16 mouse cellular contexts compared by ENCODE assay signal in the genomic region with DNA sequence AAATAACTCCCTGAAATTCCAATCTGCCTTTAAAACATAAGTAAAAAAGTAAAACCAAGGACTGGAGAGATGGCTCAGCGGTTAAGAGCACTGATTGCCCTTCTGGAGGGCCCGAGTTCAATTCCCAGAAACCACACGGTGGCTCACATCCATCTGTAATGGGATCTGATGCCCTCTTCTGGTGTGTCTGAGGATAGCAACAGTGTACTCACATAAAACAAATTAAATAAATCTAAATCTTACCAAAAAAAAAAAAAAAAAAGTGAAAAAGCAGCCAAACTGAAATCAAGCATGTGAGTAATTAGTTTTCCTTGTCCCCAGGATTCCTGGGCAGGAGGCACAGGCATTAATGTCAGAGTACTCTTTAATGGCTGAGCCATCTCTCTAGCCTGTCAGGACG. TPM values are rescaled to one million over a fixed set of nuclear protein-coding genes. Genes with fewer than 3 reads are reported as not detected.
DNase-seq lines count a peak whose midpoint lies in the region; ATAC-seq and TF ChIP-seq lines count a peak whose summit lies in the region.
"Had no signal": no experiment of that assay in that cellular context is flagged by ENCODE, and none has a peak within 500 bp of the region (broad histone marks: within the 10 kb centered on the region; RNA-seq: fewer than 3 reads in every experiment).

No protein-coding gene starts in this region.

- H3K4me1 ChIP-seq in heart, embryonic 15.5 days (replicated peaks): peaks cover 9% of the 10 kb centered on the region
- no peaks in the 10 kb centered on the region for H3K4me1 ChIP-seq in midbrain, postnatal 0 days (ENCODE audit: insufficient read depth, low read length)
- peaks cover 9% of the 10 kb centered on the region for H3K4me1 ChIP-seq in midbrain, embryonic 16.5 days (ENCODE audit: control insufficient read depth, insufficient read depth, low read length)
- peaks cover 17% of the 10 kb centered on the region for H3K4me1 ChIP-seq in liver, embryonic 13.5 days (replicated peaks)

- DNase-seq in heart, postnatal 14 days: no peak
- no peak for DNase-seq in midbrain, postnatal 0 days (ENCODE audit: low spot score)
- DNase-seq in liver, embryonic 13.5 days: no peak
- no peak for DNase-seq in thymus, postnatal 10 days (ENCODE audit: low spot score in 2 of 2)
- DNase-seq in thymus, postnatal 0 days (ENCODE audit: low spot score): no peak
- DNase-seq: kidney, adult 8-10 months; lung, postnatal 14 days; thymus, adult 2 months had no signal

- no peak overlapping the region for H3K27ac ChIP-seq in heart, embryonic 15.5 days
- H3K27ac ChIP-seq in midbrain, postnatal 0 days (ENCODE audit: low read depth, low read length): no peak overlapping the region
- H3K27ac ChIP-seq in midbrain, embryonic 16.5 days (ENCODE audit: low read length): no peak overlapping the region
- no peak overlapping the region for H3K27ac ChIP-seq in liver, embryonic 13.5 days
- H3K27ac ChIP-seq: limb, embryonic 10.5 days; midbrain, embryonic 15.5 days; neural tube, embryonic 15.5 days had no signal

- no peak for ATAC-seq in heart, embryonic 15.5 days (replicated peaks; ENCODE audit: insufficient number of reproducible peaks, insufficient read depth, low FRiP score, low read depth)
- ATAC-seq in midbrain, postnatal 0 days (ENCODE audit: low FRiP score): no peak
- ATAC-seq in midbrain, embryonic 16.5 days: no peak
- no peak for ATAC-seq in liver, embryonic 13.5 days (ENCODE audit: low read depth)
- ATAC-seq: forebrain, embryonic 16.5 days; midbrain, embryonic 15.5 days had no signal

- no peaks in the 10 kb centered on the region for H3K27me3 ChIP-seq in heart, embryonic 15.5 days
- H3K27me3 ChIP-seq in midbrain, postnatal 0 days (ENCODE audit: insufficient read depth, low read length): peaks cover 11% of the 10 kb centered on the region; the same call in 1 of the 2 replicates
- H3K27me3 ChIP-seq in midbrain, embryonic 16.5 days (ENCODE audit: control insufficient read depth, insufficient read depth, low read depth, low read length): peaks cover 5% of the 10 kb centered on the region
- H3K27me3 ChIP-seq in liver, embryonic 13.5 days: peaks cover 26% of the 10 kb centered on the region

- H3K4me3 ChIP-seq in heart, embryonic 15.5 days: no peak overlapping the region
- no peak overlapping the region for H3K4me3 ChIP-seq in midbrain, postnatal 0 days (ENCODE audit: low read depth, low read length)
- H3K4me3 ChIP-seq in midbrain, embryonic 16.5 days (ENCODE audit: low read depth, low read length): no peak overlapping the region
- no peak overlapping the region for H3K4me3 ChIP-seq in liver, embryonic 13.5 days (replicated peaks)
- H3K4me3 ChIP-seq: midbrain, embryonic 15.5 days had no signal

- peak overlapping the region; percentile 94; the same call in 1 of the 2 replicates for H3K4me2 ChIP-seq in heart, embryonic 15.5 days
- no peak overlapping the region for H3K4me2 ChIP-seq in midbrain, postnatal 0 days (ENCODE audit: low read depth, low read length, poor library complexity, severe bottlenecking)
- no peak overlapping the region for H3K4me2 ChIP-seq in midbrain, embryonic 16.5 days (ENCODE audit: low read length)
- H3K4me2 ChIP-seq in liver, embryonic 13.5 days: peak overlapping the region; percentile 89

- intact Hi-C loops in heart, postnatal 14 days (cut with DNase I): loop anchor here (5.0 kb wide), 1 partner anchor 34 kb away; the partner anchor contains the start of gene Rfwd3

- no peaks in the 10 kb centered on the region for H3K36me3 ChIP-seq in heart, embryonic 15.5 days
- no peaks in the 10 kb centered on the region for H3K36me3 ChIP-seq in midbrain, postnatal 0 days (ENCODE audit: insufficient read depth, low read length)
- no peaks in the 10 kb centered on the region for H3K36me3 ChIP-seq in midbrain, embryonic 16.5 days (ENCODE audit: control insufficient read depth, insufficient read depth, low read length)
- no peaks in the 10 kb centered on the region for H3K36me3 ChIP-seq in liver, embryonic 13.5 days
- H3K36me3 ChIP-seq: limb, embryonic 10.5 days; midbrain, embryonic 15.5 days; neural tube, embryonic 15.5 days had no signal

- no peak overlapping the region for H3K9ac ChIP-seq in heart, embryonic 15.5 days
- no peak overlapping the region for H3K9ac ChIP-seq in midbrain, postnatal 0 days (replicated peaks; ENCODE audit: low read length, poor library complexity, severe bottlenecking)
- H3K9ac ChIP-seq in midbrain, embryonic 16.5 days (ENCODE audit: low read depth, low read length): no peak overlapping the region
- no peak overlapping the region for H3K9ac ChIP-seq in liver, embryonic 13.5 days
- H3K9ac ChIP-seq: midbrain, embryonic 15.5 days; neural tube, embryonic 15.5 days had no signal

- 79% methylated on average over 4 of the region's 4 CpGs for WGBS in heart, embryonic 15.5 days
- WGBS in midbrain, postnatal 0 days: 83% methylated on average over 4 of the region's 4 CpGs
- WGBS in midbrain, embryonic 16.5 days: 83% methylated on average over 4 of the region's 4 CpGs
- WGBS in liver, embryonic 13.5 days (ENCODE audit: insufficient replicate concordance): 60% methylated on average over 4 of the region's 4 CpGs

- H3K9me3 ChIP-seq in heart, embryonic 15.5 days (replicated peaks): no peaks in the 10 kb centered on the region
- H3K9me3 ChIP-seq in midbrain, postnatal 0 days (ENCODE audit: low read length): no peaks in the 10 kb centered on the region
- H3K9me3 ChIP-seq in midbrain, embryonic 16.5 days (replicated peaks; ENCODE audit: control insufficient read depth, low read length, poor library complexity, severe bottlenecking): no peaks in the 10 kb centered on the region
- no peaks in the 10 kb centered on the region for H3K9me3 ChIP-seq in liver, embryonic 13.5 days (replicated peaks)
- H3K9me3 ChIP-seq: limb, embryonic 10.5 days; midbrain, embryonic 15.5 days; neural tube, embryonic 15.5 days had no signal

- TF ChIP-seq CTCF in midbrain, postnatal 0 days (IDR thresholded peaks at IDR 0.05): peak; percentile 22; the same call in 1 of the 2 replicates

RNA-seq across cellular contexts. Expression of gene Mlkl, which starts 1.3 kb away (rescaled TPM):
- polyA plus RNA-seq in heart, embryonic 15.5 days (2015; fragmentation: Nextera tagmentation; extraction: Ambion mirVana): 3.6 and 3.8 TPM in 2 replicates
- 1 to 10 TPM; 3.1 to 3.5 TPM for total RNA-seq in heart, postnatal 14 days (2021)
- not detected in 2 replicates for total RNA-seq in midbrain, postnatal 0 days (2014; rRNA removed)
- polyA plus RNA-seq in midbrain, postnatal 0 days (2015; fragmentation: Nextera tagmentation; extraction: Ambion mirVana): 0.43 and 0.56 TPM in 2 replicates
- 0.21 and 0.27 TPM in 2 replicates for polyA plus RNA-seq in midbrain, embryonic 16.5 days (2015; fragmentation: Nextera tagmentation; extraction: Ambion mirVana)
- polyA plus RNA-seq in liver, embryonic 13.5 days (2015; fragmentation: Nextera tagmentation; extraction: Ambion mirVana): 2.5 and 2.8 TPM in 2 replicates
- 5.0 TPM in 2 replicates for polyA plus RNA-seq in thymus, postnatal 0 days (2015; fragmentation: Nextera tagmentation; extraction: Ambion mirVana)

RNA-seq across cellular contexts. Expression of gene Rfwd3, which starts 36.7 kb away (rescaled TPM):
- polyA plus RNA-seq in heart, embryonic 15.5 days (2015; fragmentation: Nextera tagmentation; extraction: Ambion mirVana): 28.8 and 38.9 TPM in 2 replicates
- total RNA-seq in heart, postnatal 14 days (2021): 10 to 100 TPM; 17.9 to 19.8 TPM
- total RNA-seq in midbrain, postnatal 0 days (2014; rRNA removed): 17.2 and 19.2 TPM in 2 replicates
- polyA plus RNA-seq in midbrain, postnatal 0 days (2015; fragmentation: Nextera tagmentation; extraction: Ambion mirVana): 10.3 and 10.5 TPM in 2 replicates
- 20.3 and 23.0 TPM in 2 replicates for polyA plus RNA-seq in midbrain, embryonic 16.5 days (2015; fragmentation: Nextera tagmentation; extraction: Ambion mirVana)
- 45.7 and 60.4 TPM in 2 replicates for polyA plus RNA-seq in liver, embryonic 13.5 days (2015; fragmentation: Nextera tagmentation; extraction: Ambion mirVana)
- 38.3 and 42.1 TPM in 2 replicates for polyA plus RNA-seq in thymus, postnatal 0 days (2015; fragmentation: Nextera tagmentation; extraction: Ambion mirVana)

RNA-seq across cellular contexts. Expression of gene Fa2h, which starts 56.9 kb away (rescaled TPM):
- polyA plus RNA-seq in heart, embryonic 15.5 days (2015; fragmentation: Nextera tagmentation; extraction: Ambion mirVana): 0.08 TPM in 1 of 2 replicates, not detected in the other
- under 1 TPM; 0.10 to 0.48 TPM for total RNA-seq in heart, postnatal 14 days (2021)
- 0.42 and 1.8 TPM in 2 replicates for total RNA-seq in midbrain, postnatal 0 days (2014; rRNA removed)
- 0.79 and 0.81 TPM in 2 replicates for polyA plus RNA-seq in midbrain, postnatal 0 days (2015; fragmentation: Nextera tagmentation; extraction: Ambion mirVana)
- polyA plus RNA-seq in midbrain, embryonic 16.5 days (2015; fragmentation: Nextera tagmentation; extraction: Ambion mirVana): 0.28 TPM in 1 of 2 replicates, not detected in the other
- not detected in 2 replicates for polyA plus RNA-seq in liver, embryonic 13.5 days (2015; fragmentation: Nextera tagmentation; extraction: Ambion mirVana)
- 0.07 and 0.13 TPM in 2 replicates for polyA plus RNA-seq in thymus, postnatal 0 days (2015; fragmentation: Nextera tagmentation; extraction: Ambion mirVana)
- polyA plus RNA-seq: CD4-positive, CD25-positive, alpha-beta regulatory T cell, adult 4 months; forebrain, embryonic 16.5 days; hindbrain, embryonic 11.5 days; limb, embryonic 10.5 days had no signal

Comparison
In these comparisons a context has a peak if more than half of its experiments do, and no peak if none do; other contexts are left out.
1. H3K4me2 ChIP-seq: peak in heart, embryonic 15.5 days (single experiment) and liver, embryonic 13.5 days (single experiment); none in midbrain, postnatal 0 days (single experiment) and midbrain, embryonic 16.5 days (single experiment).